Mouse (Mus musculus) left cerebral cortex, adult 8-10 months (tissue): ENCODE data around the gene Erg. TPM values are rescaled to one million over a fixed set of nuclear protein-coding genes. Genes with fewer than 3 reads are reported as not detected.

ENCODE experiments used
- DNase-seq, 2 experiments: peaks; one replicate each; pipeline ENCODE4 v3.0.0; 2022; ENCODE audit warnings: low spot score in 2 of 2
- total RNA-seq, 4 experiments: library from RNA; stranded (reverse); gene quantifications; 2 replicates each; pipeline ENCODE4 v1.2.4; 2022

The Erg gene
- total RNA-seq, 4 experiments from 2014 or later = 5.0 to 6.3 (median 5.7) TPM

DNA sequence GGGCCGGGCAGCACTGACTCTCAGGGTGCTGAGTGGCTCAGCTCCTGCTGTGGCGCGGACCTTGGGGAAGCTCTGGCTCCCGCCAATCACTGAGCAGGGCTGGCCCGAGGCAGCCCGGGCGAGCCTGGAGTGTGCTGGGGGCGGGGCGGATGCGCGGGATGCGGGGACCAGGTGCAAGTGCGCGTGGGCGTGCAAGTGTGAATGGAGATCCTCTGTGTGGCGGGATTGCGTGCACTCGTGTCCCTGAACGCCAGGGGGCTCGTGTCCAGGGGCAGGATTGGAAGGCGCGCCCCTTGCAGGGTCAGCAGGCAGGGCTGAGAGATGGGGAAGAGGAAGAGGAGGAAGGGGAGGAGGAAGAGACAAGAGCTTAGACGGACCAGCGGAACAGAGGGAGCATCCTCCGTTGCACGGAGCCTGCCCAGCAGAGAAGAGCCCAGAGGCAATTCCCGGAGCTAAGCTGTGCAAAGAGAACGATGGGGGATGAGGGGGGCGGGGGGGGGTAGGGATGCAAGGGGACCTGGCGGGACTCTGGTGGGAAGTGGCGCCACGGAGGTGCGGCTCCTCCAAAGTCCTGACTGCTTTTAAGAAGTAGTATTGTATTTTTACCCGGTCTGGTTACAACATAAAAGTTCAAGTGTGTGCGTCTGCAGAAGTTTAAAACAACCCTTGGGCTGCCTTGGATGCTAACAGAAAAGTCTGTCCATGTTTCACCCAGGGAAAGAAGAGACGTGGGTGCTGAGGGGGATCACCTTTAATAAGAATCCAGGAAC lies 667 bp downstream of the Erg start:
- peak in 1 of 2 experiments; percentile 22 for DNase-seq

- DNase-seq = no peak
Observed at GRCm38 (mm10) chr16:95584751-95585528, 1.5 kb downstream of the Erg start.

DNA sequence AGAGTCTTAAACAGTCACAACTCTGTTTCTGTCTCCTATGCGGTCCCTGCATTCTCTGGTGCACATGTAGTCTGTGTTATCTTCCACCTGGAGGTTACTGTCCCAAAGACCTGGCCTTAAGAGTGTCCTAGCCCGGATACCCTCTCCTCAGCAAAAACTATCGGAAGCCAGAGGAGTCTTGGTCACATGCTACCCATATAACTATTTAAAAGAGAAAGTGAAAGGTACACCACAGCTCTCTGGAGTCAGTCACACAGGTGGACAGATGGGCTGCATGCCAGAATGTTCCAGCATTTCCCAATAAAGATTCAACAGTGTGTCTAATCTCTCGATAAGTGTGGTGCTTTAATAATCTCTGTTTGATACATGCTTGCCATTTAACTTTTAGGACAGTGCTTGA lies 7.1 kb downstream of the Erg start:
- no peak for DNase-seq

- peak in 1 of 2 experiments; percentile 81 for DNase-seq
Observed at GRCm38 (mm10) chr16:95573163-95573562, 13.2 kb downstream of the Erg start.

DNA sequence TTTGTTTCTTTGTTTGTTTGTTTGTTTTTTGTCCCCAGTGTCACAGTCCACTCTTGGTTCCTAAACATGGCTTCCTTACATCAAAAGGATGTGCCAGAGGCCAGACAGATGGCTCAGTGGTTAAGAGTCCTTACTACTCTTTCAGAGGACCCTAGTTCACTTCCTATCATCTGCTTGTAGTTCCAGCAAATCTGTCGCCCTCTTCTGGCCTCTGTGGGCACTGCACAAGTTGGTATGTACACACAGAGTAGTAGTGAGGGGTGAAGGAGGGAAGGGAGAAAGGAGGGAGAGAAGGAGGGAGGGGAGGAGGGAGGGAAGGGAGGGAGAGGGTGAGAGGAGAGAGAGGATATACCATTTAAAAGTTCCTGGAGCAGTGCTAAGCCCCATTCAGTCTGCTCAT lies 15.8 kb downstream of the Erg start:
- DNase-seq = no peak

GRCm38 (mm10) chr16:95556834-95557233 lies 29.6 kb downstream of the Erg start:
- no peak for DNase-seq

GRCm38 (mm10) chr16:95553136-95553535 lies 33.3 kb downstream of the Erg start:
- no peak for DNase-seq

- no peak for DNase-seq
Observed at GRCm38 (mm10) chr16:95552495-95552894, 33.9 kb downstream of the Erg start.

GRCm38 (mm10) chr16:95550496-95550895 lies 35.9 kb downstream of the Erg start:
- DNase-seq = no peak

DNA sequence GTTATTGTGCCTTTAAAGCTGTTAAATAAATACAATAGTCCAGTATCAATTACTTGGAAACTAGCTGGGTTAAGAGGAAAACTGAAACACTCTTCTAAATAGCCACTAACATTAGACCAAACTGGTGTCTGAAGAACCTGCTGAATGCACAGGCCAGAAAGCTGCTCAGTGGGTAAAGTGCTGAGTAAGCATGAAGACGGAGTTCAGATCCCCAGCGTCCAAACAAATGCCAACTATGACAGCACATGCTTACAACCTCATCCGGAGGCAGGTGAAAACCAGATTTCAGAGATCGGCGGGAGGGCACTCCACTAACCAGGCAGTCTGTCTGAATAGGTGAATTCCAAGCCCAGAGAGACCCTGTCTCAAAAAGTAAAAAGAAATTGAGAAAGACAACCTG lies 41.6 kb downstream of the Erg start:
- no peak for DNase-seq

GRCm38 (mm10) chr16:95543471-95543870 lies 42.9 kb downstream of the Erg start:
- peak; percentile 7 to 25 for DNase-seq

DNA sequence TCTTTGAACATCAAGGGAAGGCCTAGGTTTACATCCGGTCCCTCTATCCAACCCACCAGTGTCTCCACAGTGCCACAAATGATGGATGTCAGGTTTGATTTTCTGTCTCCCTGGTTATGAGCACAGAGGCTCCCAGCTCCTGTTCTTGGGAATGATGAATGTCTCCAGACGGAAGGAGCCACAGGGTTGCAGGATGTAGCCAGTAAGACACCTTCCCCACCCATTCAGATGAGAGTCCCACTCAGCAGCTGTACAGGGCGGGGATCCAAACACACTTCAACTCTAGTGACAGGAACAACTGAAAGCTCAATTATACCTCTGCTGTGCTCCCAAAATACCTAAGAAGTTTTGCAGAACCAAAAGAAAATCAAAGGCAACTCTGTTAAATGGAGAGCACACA lies 51.2 kb downstream of the Erg start:
- DNase-seq = no peak

DNA sequence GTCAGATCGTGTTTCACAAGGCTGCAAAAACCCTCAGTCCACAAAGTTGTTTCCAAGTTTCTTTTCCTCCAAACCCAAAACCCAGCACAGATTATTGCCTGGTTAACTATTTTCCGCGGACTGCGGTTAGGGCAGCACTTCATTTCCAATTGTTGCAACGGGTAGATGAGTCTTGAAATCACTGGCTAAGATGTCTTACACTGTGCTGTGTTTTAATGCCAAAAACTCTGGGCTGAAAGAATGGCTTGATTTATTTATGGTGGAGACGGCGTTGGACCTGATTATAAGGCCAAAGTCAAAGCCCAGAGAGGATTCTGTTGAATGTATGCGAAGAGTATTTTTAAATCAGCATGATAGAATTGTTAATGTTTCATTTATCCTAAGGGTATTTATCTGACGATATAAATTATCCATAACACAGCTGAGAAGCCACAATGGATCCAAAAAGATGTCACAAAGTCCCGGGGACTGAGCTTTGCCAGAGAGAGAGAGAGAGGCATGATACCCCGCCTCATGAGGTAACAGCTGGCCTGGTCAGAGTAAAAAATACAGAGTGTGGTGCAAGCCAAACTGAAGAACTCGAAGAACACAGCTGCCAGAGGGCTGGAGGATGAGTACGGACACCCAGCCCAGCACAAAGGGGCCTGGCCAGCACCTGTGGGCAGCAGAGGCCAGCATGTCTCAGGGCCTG lies 53.9 kb downstream of the Erg start:
- DNase-seq = no peak

DNA sequence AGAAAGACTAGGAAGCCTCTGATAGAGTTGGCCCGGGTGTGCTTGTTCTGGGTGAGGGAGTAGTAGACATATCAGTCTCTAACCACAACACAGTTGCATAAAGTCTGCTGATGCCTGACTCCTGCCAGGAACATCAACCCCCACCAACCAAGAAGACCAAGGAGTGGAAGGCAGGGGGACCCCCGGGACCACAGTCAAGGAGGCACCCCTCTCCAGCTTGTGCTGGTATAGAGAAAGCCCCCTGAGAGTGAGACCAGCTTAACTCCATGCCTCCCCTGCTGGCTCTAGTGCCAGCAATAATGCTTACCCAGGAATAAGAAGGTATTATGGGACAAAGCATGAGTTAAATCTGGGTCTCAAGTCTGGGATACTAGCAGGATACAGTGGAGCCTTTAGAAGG lies 58.8 kb downstream of the Erg start:
- DNase-seq = no peak

DNA sequence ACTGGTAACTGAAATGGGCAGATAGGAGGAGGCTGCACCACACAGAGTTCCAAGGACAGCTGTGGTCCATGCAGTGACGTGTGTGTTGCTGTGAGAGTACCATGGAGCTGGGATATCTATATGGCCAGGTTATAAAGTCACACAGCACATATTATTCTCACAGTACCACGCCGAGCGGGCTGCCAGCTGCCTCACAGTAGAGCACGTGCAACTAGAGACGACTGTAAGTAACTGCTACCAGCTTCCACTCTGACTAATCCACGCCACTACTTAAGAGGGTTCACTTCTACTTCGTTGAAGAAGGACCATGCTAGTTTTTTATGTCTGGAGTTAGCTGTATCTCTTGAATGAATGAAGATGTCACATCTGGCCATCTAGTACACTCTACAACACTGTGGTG lies 66.9 kb downstream of the Erg start:
- no peak for DNase-seq

GRCm38 (mm10) chr16:95506051-95506450 lies 80.3 kb downstream of the Erg start:
- no peak for DNase-seq

- DNase-seq = no peak
Observed at GRCm38 (mm10) chr16:95496582-95497300, 89.7 kb downstream of the Erg start.

- DNase-seq = no peak
Observed at GRCm38 (mm10) chr16:95494108-95494507, 92.3 kb downstream of the Erg start.

GRCm38 (mm10) chr16:95493336-95493735 lies 93.1 kb downstream of the Erg start:
- no peak for DNase-seq

DNA sequence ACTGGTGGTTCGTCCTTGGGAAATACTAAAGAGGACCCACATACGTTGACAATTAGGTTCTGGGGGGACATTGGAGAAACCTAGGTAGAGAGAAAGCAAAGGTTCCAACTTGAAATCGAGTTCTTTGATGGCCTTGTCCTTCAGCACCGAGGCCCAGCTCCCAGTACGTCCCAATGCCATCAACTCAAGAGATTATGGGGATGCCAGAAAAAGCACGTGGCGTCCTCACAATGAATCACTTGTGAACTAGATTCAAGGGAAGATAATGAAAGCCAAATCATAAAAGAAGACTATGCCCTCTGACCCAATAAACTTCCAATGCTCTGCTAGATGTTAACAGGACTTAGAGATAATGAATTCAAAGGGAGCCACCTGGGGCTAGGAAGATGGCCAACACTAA lies 94.2 kb downstream of the Erg start:
- no peak for DNase-seq

DNA sequence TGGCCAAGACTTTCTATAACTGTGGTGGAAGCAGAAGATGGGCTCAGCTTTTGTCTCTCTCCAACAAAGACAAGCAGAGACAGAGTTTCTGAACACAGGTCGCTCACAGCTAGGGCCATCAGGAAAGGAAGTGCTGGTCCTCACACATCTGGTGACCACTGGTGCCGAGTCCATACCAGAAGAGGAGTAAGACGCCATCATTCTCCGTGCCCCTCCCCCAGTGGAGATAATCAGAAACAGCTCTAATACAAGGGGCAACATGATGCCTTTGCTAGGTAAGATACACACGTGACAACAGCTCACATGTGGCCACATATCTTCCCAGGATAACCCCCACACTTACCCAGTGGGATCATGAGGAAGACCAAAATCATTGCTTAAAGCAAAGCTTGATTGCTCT lies 96.0 kb downstream of the Erg start:
- DNase-seq = no peak
